Mouse (Mus musculus) heart, adult 9 months (tissue): Measurements from ENCODE around the gene Tanc1.
A peak's percentile ranks its signal among the peaks of the same experiment; 100 is the strongest.

ENCODE experiments used
- DNase-seq, 2 experiments: peaks; one replicate each; pipeline ENCODE4 v3.0.0; 2022; ENCODE audit warnings: low spot score in 2 of 2

The Tanc1 gene

DNA sequence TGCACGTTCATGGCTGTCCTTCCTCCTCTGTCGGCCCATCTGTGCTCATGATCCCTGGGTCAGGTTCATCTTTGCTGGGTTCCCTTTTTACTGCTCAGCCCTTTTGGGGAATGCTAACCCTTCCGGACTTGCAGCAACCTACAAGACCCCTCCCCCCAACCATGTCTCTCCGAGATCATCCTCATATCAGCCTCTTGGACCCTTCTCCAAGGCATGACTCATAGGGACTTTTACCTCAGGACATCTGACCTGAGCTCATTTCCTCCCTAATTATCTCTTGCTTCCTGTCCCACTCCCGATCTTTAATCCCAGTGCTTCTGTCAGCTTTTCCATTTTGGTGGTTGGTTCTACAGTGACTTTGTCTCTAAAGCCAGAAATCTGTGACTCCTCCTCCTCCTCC is 68.9 kb downstream of the Tanc1 start:
- peak in 1 of 2 experiments; percentile 23 for DNase-seq

DNA sequence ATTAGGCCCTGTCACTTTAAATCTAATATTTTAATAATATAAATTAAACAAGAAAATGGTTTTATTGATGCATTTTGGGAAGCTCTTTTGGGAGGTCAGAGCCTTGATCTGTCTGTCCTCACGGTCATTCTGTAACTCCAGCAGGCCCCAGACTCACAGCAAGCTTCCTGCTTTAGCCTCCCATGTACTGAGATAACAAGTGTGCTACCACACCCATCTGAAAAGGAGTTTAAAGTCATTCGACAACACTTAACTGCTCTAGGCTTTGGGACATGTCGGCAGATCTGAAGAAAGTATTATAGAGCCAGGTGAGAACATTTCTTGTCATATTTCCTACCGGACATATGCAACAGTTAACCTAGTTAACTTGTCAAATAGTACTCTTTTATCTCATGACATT is 69.3 kb downstream of the Tanc1 start:
- no peak for DNase-seq

DNA sequence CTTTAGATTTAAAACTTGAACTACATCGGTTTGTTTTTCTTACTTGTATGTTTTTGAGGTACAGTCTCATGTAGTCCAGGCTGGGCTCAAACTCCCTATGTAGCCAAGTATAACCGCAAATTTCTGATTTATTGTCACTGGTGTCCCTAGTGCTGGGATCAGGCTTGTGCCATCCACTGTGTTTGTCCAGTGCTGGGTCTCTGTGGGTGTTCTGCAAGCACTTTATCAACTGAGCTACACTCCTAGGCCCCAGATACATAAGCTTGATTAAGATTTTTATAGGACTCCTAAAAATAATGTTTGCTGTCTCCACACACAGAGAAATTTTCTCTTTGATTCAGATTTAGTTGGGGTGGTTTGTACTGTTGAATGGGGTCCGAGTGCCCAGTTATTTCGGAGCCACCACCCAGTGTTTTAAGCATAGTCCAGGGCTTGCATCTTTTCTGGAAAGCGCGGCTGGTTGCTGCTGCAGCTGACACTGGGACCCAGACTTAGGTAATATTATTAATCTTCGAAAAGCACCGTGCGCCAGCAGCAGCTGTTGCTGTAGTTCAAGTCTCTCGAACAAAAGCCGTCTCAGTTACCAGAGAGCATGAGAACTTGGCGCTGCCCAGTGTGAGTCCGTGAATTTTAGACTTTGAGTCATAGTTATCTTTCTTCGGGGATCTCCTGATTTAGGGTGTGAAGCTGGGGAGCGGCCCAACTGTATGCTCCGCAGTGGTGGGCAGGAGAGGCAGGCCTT is 73.2 kb downstream of the Tanc1 start:
- DNase-seq, result no peak

DNA sequence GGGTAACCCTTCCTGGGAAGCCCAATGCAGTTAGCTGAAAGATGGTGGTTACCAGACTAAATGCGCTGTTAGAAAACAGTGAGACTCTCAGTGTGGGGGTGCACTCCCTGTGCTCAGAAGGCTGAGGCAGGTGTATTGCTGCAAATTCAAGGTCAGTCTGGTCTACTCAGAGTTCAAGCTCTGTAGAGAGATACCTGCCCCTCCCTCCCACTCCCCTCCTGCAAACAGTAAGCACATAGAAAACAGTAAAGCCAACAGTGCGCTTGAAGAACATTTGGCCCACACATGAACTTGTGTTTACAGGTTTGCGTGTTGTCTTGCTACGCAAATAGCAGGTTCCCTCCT is 73.7 kb downstream of the Tanc1 start:
- DNase-seq, result no peak

DNA sequence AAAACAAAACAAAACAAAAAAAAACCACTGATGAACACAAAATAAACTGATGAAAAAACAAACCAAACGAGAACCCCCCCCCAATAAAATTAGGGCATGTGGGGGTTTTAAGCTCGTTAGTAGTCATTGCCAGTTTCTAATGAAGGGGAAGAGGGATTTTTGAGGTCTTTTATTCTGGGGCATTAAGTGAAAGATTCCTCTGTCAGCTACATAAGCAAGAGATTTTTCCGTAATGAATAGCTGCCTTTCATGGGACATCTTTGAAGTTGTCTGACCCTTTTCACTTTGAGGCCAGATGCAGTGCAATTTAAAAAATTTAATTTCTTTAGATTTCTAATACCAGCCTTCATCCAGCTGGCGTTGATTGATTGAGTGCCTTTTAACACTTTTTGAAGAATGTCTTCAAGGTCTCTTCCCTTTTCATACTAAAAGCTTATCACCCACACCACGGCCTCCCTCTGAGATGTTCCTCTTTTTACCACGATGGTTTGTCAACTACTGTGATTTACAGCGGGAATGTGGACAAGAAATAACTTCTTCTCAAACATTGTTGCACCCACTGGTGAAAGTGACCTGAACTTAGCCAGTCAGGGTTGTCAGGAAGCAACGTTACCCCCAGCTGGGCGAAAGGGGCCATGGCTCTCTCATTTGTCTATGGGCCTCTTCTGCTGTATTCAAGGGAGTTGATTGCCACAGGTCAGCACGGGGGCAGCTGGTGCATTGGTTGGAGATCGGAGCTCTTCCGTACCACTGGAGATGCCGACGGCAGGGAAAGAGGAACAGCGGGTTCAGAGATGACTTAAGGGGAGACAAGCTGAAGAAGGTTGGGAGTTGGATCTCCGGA is 76.6 kb downstream of the Tanc1 start:
- no peak for DNase-seq

DNA sequence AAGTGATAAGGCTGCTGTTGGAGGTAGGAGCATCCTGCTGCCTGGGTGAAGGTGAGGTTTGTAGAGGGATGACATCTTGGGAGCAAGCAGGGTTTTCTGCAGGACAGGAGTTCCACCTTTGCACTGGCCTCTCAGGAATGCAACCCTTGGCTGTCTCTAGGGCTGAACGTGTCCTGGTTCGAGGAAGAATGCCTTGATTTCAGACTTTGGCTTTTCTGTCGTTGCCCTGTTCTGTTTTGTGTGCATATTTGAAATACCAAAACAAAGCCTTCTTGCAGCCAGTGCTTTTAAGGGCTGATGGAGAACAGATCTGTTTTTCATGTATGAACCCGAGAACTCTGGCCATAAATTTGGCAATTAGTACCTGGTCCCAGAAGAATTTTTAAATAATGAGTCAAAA is 79.3 kb downstream of the Tanc1 start:
- no peak for DNase-seq

DNA sequence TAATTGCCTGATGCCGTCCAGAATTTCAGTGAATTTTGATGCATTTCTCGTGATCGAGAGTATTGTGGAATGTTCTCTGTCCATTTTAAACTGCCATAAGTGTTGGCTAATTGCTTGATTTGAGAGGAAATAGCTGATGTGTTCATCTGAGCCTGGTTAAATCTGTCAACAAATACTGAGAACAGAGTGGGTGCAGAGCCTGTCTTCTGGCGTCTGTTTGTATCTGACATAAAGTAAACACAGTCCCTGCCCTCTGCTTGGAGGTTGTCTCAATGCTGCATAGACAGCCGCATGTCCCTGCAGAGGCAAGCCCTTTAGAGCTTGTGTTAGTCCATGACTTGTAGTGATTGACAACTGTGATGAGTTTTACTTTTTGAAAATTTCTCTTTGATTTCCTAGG is 81.6 kb downstream of the Tanc1 start:
- no peak for DNase-seq

DNA sequence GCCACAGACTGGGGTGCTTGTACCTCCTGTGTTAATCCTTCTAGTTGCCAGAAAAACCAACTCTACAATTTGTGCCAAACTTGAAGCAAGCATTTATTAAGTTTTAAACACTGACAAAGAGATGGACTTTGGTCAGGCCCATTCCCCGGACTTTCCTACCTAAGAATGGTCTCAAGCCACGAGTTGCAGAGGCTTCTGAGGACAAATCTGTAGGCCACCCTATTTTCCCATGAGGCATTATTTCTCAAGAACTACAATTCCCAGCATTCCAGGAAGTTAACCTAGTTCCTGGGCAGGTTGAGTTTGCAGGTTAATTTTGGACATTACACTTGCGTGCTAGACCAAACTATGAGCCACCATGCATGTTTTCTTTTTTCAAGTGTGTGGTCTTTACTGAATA is 85.3 kb downstream of the Tanc1 start:
- DNase-seq, result no peak

DNA sequence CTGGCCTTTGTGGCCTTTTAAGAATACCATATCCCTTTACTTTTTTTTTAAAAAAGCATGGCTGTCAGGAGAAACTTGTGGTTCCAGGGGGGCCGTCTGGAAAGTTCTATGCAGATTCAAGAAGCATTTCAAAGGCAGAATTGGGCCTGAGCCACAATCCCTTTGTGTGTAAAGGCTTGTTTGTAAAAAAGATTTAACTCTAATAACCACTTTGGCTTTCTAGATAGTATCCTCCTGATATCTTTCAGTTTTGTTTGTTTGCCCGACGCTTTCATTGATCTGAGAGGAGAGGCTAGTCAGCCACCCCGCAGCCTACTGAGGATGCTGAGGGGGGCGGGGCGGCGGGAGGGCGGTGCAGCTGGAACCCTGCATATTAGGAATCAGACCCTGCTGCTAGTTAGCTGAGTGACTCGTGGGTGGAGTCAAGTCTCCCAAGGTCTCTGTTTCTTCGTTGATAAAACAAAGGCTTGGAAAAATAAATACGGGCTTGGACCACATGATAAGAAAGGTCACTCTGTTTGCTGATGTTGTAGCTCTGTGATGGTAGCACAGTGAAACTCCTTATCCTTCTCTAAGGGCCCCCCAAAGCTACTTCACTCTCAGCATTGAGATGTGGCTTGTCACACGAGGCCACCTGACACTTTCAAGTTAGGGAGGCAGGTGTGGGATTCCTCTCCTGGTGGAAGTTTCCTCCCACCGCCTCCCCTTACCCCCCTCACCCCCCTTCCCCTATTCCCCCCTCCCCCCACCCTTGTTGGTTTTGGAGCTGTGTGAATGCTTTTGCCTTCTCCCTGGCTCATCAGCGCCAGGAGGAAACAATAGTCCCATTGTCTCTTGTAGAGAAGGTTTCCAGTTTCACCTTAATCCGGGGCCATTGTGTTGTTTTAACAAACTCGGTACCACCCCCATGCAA is 86.1 kb downstream of the Tanc1 start:
- DNase-seq, result peak; percentile 31 to 47

DNA sequence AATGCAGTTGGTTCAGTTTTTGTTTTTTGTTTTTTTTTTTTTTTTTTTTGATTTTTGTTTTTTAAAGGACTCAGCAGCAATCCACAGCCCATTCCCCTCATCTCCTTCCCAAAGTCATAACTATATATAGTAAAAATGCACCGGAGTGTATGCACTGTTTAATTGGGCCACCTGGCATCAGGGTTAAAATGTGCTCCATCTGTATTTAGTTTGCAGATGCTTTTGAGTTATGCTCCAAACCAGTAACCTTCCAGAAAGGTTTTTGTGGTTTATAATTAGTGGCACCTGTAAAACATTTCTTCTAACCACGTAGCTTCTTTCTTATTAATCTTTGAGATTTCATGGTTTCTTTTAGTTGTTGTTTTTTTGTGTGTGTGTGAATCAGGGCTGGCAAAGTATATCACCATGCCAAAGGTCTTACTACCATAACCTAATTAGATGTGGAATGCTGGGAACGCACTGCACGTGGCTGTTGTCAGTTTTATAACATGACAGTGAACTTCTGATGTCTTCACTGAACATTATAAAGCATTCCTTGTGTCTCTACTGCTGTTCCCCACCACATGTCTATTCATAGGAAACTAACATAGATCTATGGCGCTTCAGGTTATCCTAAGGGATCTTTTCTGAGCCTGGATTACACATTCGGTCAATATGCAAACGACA is 86.9 kb downstream of the Tanc1 start:
- no peak for DNase-seq

DNA sequence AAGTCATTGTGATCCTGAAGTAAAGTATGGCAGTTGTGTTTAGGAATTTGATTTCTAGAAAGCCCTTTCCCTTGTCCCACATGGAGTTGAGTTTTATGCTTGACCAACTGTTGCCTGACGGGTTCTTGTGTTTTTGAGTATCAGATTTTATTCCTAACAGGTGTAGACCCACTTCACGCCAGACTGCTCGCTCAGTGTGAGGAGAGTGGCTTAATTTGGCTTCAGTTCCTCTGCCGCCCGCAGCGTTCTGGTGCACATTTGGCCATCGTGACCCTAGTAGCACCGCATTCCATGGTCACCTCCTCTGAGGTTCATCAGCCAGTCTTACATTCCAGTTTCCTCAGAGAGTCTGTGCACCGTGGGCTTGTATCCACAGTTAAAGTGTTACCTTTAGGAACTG is 88.1 kb downstream of the Tanc1 start:
- DNase-seq, result no peak

DNA sequence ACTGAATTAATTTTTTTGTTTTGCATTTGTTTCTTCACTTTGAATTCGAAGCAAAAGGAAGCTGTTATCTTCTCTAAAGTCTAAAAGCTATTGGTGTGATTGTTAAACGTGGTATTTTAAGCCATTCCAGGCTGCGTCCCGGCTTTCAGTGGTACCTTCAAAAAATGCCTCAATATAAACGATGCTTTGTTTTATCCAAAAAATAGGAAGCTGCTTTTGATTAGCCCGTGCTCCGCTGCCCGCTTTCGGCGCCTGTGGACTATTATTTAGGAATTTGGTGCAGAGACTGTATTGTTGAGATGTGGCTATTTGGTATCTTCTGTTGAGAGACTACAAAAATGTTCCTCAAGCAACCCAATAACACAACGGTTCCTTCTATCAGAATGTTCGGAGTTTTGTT is 93.4 kb downstream of the Tanc1 start:
- no peak for DNase-seq

DNA sequence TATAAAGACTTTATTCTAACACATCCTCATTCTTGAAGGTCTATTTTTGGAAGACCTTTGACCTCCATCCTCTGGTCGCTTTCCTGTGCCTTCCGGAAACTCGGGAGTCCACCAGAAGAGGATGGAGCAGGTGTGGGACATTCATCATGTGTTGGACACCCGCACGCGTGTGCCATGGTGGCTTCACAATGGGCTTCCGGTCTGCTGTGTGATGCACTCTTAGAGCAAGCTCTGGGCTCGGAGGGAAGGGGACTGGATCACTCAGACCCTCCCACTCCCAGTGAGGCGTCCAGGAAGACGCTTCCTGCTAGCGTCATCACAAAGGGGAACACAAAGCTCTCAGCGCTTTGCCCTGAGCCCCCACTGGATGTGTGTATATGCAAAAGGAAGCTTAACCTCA is 95.0 kb downstream of the Tanc1 start:
- DNase-seq, result peak in 1 of 2 experiments; percentile 38

DNA sequence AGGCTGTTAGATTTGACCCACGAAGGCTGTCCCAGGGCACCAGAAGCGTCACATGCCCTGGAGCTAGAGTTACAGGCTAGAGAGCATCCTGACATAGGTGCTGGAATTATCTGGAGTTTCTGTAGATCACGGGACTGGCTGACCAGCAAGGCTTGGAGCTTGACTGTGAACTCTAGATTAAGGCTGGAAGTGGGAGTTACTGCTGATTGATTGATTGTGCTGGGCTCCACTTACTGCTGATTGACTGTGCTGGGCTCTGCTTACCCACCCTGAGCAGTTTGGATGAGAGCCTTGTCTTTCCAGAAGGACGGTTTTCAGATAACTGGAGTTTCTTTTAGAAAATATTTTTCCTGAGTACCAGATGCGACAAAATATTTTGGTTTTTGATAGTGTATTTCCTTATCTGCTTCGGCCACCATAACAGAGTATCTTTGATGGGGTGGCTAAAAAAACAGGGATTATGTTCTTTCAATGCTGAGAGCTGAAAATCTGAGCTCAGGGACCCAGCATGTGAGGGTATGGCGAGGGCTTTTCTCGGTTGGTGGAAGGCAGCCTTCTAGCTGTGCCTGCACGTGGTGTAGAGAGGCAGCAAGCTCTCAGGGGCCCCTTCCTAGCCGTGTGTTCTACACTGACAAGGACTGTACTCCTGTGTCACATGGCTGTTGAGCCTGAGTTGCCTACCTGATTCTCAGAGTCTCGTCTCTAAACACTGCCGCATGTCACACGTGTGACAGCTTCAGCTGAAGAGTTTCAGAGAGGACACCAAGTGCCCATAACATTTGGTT is 96.3 kb downstream of the Tanc1 start:
- no peak for DNase-seq

DNA sequence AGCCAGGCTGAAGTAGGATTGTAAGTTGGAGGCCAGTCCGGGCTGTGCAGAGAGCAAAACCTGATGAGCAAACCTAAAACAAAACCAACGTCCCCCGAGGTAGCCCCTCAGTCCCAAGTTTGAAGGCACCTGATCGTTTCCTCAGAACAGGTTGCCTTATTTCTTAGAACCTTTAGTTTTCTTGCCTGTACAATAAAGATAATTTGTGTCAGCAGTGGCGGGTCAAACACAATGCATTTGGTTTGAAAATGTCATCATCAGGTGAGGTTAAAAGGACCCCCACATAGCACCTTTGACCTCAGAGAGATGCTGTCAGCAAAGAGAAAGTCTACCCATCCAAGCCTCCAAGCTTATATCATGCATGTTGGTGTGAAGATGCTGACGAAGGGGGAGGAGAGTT is 98.9 kb downstream of the Tanc1 start:
- no peak for DNase-seq

DNA sequence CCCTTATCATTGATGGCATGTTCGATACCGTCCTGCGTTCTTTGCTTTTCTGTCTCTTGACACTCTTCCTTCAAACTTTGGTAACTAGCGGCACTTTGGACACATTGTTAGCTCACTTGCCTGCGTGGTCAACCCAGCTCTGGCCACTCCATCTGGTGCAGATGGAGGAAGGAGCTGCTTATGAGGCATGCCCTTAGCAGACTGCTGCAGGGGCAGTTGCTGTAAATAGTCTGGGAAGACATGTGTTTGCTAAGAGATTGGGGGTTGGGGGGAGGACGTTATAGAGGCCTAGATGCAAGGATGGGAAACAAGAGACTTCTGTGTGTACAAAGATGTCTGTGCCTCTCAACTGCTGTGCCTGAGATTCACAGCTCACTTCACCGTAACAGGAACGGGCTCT is 100.2 kb downstream of the Tanc1 start:
- no peak for DNase-seq

DNA sequence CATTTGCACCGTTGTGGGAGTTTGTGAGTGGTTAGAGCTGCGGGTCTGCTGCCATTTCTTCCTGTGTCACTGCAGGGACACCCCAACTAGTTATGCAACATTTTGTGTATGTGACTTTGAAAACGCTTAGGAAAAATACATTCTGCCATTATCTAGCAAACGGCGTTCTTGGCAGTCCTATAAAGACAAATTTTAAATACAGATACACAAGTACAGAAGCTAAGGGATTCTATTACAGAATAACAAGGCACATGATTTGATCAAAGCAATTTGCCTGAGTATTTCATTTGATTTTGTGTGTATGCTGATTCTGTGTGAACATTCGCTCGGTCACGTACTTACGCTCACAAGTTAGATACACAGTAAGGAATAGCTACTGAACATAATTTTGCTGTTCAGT is 100.6 kb downstream of the Tanc1 start:
- no peak for DNase-seq

DNA sequence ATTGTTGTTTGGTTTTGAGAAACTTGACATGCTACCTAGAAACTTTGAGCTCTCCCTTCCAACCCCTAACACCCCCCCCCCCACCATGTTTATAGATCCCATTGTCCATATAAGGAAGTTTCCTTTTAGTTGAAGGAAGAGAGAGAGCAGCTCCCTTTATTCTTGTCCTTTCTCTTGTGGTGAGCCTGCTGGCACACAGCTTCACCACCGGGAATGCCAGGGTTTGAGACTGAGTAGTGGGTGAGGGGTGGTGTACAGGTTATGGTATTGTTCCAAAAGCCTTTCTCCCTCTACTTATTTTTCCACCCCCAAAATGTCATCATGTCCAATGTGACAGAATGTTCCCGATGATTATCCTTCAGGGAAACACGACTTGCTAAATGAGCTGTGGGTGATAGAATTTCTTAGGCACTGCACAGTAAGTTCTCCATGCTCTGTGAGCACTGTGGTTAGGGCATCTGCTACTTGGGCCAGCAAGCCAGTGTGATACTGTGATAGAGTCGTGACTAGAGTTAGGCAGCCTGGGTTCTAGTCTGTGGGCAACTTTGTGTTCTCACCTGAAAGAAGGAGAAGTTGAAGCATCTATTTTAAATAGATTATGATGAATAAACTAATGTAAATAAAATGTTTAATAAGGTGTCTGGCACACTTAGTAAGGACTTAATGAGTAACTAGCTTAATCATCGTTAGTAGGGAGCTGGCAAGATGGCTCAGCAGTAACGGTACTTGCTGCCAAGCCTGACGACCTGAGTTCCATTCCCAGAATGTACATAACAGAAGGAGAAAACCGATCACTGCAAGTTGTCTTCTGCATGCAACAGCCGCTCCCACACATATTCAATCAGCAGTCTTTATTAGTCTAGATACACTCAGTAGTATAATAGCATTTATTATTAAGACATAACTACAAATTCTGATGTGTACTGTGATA is 102.0 kb downstream of the Tanc1 start:
- DNase-seq, result no peak

DNA sequence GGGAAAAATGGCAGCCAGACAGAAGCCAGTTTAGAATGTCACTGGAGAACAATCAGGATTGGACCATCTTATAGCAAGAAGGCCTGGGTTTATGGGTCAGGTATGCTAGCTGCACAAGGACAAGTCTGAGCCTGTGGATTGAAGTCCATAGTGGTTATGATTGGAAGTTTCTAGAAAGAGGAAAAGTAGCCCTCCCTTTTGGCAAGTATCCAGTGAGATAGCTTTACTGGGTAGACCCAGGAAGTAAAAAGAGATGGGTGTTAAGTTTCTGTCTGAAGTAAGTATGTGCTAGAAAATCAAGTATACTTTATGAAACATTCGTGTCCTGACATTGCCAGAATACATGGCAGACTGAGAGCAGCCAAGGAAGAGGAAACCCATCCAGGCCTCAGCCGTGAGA is 103.2 kb downstream of the Tanc1 start:
- no peak for DNase-seq

DNA sequence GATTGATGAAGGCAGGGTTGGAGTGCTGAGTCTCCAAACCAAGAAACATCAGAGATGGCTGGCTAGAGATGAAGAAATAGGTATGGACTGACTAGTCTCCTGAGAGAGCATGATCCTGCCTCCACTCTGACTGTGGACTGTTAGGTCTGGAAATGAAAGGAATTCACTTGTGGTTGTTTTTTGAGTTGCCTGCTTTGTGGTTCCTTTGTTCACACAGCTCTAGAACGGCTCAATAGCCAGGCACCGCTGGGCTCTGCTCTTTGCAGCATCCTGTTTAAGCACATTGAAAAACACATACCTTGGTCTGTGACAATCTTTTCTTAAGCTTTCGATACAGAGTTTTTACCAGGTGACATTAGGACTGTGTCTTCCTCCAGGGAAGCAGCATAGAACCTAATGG is 104.6 kb downstream of the Tanc1 start:
- no peak for DNase-seq
